Mouse (Mus musculus) kidney, adult 11 months (tissue): Measurements from ENCODE around the gene Ahnak2.

Experiments used
- DNase-seq: peaks from one replicate; pipeline ENCODE4 v3.0.0; 2022

Gene Ahnak2

DNA sequence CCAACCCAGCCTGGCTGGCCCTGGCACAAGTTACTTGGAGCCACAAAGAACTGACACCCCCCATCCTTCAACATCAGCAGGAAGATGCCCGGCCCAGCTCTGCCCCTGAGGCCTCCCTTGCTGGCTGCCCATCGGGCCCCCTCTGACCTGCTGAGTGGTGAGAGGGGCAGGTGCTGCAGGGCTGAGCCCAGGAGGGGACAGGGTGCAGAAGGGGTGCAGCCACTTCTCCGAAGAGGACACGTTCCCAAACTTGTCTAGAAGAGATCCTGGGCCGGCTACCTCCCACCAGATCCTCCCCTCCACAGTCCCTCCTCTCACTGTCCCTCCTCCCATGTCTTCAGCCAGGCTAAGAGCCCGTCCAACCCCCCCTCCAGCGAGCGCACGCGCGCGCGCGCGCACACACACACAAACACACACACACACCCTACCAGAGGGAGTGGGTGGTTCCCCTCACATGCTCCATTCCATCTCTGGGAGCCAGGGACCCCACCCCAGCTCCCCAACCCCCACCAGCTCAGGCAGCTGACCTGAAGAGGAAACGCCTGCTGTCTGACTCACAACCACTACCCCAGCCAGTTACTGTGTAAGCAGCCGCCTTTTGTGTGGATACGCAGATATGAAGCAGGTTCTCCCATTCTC is 6.9 kb downstream of the Ahnak2 start:
- DNase-seq, result no peak

GRCm38 (mm10) chr12:112794998-112795397 is 7.5 kb downstream of the Ahnak2 start:
- no peak for DNase-seq

- DNase-seq, result no peak
These were observed 8.1 kb downstream of the Ahnak2 start for GRCm38 (mm10) chr12:112794356-112794816.

DNA sequence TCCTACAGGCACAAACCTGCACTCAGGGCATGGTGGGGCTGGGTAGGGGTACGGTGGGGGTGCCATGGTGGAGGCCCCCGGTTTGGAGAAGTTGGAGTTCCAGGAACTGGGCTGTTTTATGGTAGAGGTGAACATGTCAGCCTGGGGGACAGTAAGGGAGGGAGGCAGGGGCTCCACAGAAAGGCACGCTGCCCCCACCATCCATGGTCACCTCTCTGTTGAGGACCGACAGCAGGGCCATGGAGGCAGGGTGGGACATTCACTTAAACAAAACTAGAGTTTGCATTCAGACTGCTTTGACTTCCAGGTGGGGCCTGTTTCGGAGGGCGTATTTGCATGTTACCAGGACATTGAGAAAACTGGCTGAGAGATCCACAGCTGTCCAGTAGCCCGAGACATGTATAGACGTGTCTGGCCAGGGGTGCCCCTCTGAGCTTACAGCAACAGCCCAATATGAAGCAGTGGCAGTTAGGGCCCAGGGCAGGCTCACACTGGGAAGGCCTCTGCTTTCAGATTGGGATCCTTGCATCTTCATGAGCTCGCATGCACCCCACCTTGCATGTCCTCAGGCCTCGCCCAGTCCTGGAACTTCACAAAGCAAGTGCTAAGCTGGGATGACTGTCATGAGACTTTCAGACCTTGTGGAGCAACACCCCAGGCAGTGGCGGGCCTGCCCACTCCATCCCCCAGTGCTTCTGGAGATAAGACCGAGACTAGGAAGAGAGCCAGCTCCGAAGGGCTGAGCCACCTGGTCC is 8.7 kb downstream of the Ahnak2 start:
- DNase-seq, result no peak

GRCm38 (mm10) chr12:112791026-112791425 is 11.4 kb downstream of the Ahnak2 start:
- no peak for DNase-seq

GRCm38 (mm10) chr12:112774481-112774880 is 28.0 kb downstream of the Ahnak2 start:
- DNase-seq, result no peak

DNA sequence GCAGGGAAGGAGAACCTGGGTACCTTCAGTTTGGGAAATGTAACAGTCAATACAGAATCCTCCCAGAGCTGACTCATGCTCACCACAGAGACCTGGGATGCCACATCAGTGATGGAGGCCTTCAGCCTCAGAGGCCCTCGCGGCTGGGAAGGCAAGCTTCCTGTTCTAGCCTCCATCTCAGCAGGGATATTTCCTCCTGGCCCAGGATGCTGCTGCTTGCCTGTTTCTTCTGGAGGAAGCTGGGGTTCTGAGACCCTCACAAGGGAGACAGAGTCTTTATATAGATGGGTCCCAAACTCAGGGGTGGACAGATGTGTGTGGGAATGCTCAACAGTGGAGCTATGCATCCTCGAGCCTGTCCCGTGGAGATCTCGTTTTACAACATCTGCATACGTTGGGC is 28.4 kb downstream of the Ahnak2 start:
- DNase-seq, result no peak

DNA sequence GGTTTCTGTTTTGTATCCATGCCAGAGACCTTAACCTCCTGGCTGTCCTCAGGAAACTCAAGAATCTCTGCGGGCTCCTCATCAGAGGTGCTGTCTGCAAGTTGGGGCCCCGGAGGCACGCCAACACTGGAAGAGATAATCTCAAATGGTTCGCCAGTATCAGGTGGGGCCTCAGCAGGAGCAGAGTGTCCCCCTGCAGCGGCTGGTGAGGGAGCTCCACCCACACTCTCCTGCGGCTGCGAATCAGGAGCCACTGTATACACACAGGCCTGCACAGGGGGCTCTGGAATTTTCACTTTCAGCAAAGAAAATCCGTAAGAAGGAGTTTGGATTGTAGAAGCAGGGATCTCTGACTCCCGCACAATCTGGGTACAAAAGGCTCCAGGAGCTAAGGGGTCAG is 29.1 kb downstream of the Ahnak2 start:
- DNase-seq, result no peak

DNA sequence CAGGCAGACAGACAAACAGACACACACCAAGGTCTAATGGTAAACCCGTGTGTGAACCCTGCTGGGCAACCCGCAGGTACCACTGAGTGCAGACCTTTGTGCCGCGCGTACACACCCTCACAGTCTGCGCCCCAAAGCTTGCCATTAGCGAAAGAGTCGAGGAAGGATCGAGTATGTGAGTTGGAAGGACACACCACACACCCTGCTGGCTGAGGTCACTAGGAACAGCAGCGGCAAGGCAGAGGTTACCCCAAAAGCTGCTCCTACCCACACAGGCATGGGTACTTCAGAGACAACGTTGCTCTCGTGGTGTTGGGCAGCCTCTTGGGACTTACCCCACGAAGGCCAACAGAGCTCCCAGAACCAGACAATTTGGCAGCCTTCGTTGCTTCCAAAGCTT is 30.2 kb downstream of the Ahnak2 start:
- DNase-seq, result no peak

- no peak for DNase-seq
These were observed 32.1 kb downstream of the Ahnak2 start for GRCm38 (mm10) chr12:112770396-112770795.

GRCm38 (mm10) chr12:112769751-112770150 is 32.7 kb downstream of the Ahnak2 start:
- DNase-seq, result no peak

DNA sequence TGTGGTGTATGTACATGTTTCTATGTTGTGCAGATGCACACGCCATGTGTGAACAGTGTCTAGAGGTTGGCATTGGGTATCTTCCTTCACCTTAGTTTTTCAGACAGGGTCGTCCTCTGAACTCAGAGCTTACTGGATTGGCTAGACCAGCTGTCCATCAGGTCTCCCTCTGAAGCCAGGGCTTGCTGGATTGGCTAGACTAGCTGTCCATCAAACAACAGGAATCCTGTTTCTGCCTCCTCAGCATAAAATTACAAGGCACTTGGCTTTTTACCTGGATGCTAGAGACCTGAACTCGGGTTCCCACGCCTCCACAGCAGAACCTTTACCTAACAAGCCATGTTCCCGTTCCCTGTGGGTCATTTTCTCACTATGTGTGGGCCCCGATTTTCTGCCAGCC is 33.4 kb downstream of the Ahnak2 start:
- no peak for DNase-seq

DNA sequence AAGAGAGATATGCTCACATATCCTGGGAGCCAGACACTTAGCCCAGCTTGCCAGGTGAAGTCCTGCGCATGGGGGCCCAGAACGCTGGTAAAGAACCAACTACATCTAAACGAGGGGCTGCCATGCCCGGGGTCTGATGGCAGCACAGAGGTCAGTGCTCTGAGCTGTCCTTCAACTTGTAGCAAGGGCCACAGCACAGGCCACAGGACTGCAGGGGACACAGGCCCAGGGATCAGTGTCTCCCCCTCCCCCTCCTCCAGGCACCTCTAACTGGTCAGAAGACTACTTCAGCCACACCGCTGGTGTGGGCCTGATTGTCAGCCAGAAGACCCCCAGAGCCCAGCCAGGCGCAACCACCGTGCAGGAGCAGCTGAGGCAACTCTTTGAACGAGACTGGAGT is 34.3 kb downstream of the Ahnak2 start:
- DNase-seq, result no peak

- DNase-seq, result no peak
These were observed 35.2 kb downstream of the Ahnak2 start for GRCm38 (mm10) chr12:112767036-112767890.

DNA sequence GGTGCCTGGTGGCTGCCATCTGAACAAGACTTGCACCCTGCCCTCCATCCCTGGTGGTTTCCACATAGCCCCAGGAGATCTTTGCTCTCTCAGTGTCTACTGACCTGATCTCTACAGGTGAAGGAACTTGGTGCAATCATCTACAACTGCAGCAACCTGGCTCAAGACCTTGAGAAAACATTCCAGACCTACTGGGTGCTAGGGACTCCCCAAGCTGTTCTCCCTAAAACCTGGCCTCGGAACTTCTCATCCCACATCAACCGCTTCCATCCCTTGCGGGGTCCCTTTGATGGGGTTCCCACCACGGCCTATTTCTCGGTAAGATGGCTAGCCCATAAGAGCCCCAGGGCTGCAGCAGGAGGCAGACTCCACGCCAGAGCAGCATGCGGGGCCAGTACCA is 35.9 kb downstream of the Ahnak2 start:
- DNase-seq, result no peak

DNA sequence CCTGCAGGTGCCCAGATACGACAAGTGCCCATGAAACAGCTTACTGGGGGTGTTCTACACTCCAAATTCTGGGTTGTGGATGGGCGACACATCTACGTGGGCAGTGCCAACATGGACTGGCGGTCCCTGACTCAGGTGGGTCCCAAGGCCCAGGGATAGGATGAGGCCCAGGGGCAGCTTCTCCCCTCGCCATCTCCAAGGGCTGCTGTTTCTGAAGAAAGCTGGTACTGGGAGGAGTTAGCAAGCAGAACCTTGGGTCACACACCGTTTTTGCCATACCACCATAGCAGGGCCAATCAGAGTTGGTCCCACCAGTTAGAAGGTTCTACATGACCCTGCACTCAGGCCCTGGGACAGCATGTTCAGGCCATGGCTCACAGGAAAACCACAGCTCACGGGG is 37.5 kb downstream of the Ahnak2 start:
- DNase-seq, result no peak

GRCm38 (mm10) chr12:112764141-112764540 is 38.3 kb downstream of the Ahnak2 start:
- no peak for DNase-seq

GRCm38 (mm10) chr12:112763176-112763575 is 39.3 kb downstream of the Ahnak2 start:
- no peak for DNase-seq

- DNase-seq, result no peak
These were observed 40.4 kb downstream of the Ahnak2 start for GRCm38 (mm10) chr12:112762018-112762417.

GRCm38 (mm10) chr12:112761411-112761810 is 41.0 kb downstream of the Ahnak2 start:
- DNase-seq, result no peak

- DNase-seq, result no peak
These were observed 42.1 kb downstream of the Ahnak2 start, which contains the start of gene Pld4 for GRCm38 (mm10) chr12:112760154-112760926. Pld4 (plus strand) TSS chr12:112760655.

DNA sequence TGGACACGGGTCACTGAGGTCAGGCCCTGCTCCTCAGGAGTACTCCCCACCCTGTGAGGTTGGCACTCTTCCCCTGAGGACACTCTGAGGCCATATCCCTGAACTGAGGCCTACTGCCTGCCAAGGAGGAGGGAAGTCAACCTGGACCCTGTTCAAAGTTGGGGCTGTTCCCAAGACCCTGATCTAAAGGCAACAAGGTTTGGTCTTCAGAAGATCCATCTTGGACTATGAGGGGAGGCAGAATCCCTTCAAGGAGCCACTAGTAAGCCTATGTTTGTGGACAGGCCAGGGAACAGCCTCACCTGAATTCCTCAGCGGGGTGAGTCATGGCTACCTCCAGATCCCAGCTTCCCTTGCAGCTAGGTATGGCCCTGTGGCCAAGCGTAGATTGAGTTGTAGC is 43.0 kb downstream of the Ahnak2 start:
- no peak for DNase-seq

DNA sequence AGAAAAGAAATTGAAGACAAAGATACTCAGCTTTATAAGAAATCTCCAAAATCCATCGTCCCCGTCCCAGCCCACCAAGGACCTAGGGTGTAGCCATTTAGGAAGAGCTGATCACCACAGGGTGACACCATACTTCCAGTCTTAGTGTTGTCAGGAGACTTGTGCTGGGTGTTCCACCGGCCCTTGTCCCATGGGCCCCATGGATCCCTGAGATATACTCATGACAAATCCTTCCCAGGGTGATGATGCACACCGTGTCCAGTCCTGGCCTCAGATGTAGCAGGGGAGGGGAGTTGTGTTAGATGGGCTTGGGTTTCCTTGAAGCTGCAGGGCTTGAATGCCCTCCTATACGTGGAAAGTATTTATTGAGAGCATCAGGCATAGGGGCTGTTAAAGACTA is 44.6 kb downstream of the Ahnak2 start:
- DNase-seq, result no peak
